Mouse (Mus musculus): ENCODE measurements around the gene Nav2. TPM values are rescaled to one million over a fixed set of nuclear protein-coding genes. Genes with fewer than 3 reads are reported as not detected.

Nav2 gene
- total and polyA plus RNA-seq, 3 experiments: under 0.01 TPM; not detected in 2

DNA sequence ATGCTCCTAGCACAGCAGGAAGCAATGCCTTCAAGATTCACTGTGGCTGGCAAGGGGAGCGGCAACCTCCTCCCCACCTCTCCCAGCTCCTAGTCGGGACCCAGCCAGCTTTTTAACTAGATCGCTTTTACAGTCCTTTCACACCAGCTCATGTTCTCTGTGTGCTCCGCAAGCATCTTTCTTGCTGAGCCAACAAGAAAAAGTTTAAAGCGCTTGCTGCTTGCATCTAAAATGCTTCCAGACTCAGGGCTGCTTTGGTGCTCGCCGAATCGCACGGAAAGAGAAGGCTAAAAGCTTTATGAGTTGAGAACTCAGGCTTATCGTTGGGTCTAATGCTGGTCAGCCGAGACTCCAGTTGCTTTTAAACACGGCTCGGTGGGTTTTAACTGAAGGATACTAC, 510.3 kb downstream of the Nav2 start:
- H3K27ac ChIP-seq (ENCODE audit: insufficient read depth, low read depth): no peak overlapping the region
- dilution Hi-C loops (cut with MboI; ENCODE audit: extremely low pct_ligation_motif_present, extremely low pct_unique_long_range_greater_than_20kb, low sequenced_read_pairs): no loop called here
- no peaks in the 10 kb centered on the region for H3K9me3 ChIP-seq (replicated peaks; ENCODE audit: low read length)
- no peak overlapping the region for H3K4me2 ChIP-seq (ENCODE audit: insufficient read depth, low read depth, poor library complexity, severe bottlenecking)
- peaks cover 80% of the 10 kb centered on the region for H3K27me3 ChIP-seq (replicated peaks)
- no peak for DNase-seq (ENCODE audit: extremely low read depth)
- H3K79me2 ChIP-seq (replicated peaks; ENCODE audit: control insufficient read depth, extremely low read depth, insufficient read depth, poor library complexity, severe bottlenecking): no peaks in the 10 kb centered on the region
- H3K4me3 ChIP-seq (replicated peaks in 1 of 3; ENCODE audit: low read depth in 2 of 3, low read length in 2 of 3, poor library complexity in 1 of 3): no peak overlapping the region
- H3K9ac ChIP-seq (ENCODE audit: insufficient read depth, low read depth): no peak overlapping the region
- H3K36me3 ChIP-seq (replicated peaks in 1 of 2; ENCODE audit: control insufficient read depth in 1 of 2, insufficient read depth in 1 of 2, low read length in 1 of 2): no peaks in the 10 kb centered on the region
- H3K4me1 ChIP-seq (ENCODE audit: control insufficient read depth in 1 of 2, insufficient read depth in 2 of 2): no peaks in the 10 kb centered on the region
- in situ Hi-C loops (cut with MboI; ENCODE audit: low pct_ligation_motif_present, low pct_unique_long_range_greater_than_20kb, low sequenced_read_pairs): no loop called here
- no peak for TF ChIP-seq PAX5 (IDR thresholded peaks at IDR 0.05; ENCODE audit: low read length)
- no peak for TF ChIP-seq RCOR1 (conservative IDR thresholded peaks at IDR 0.05; ENCODE audit: low read depth, low read length)
- no peak for TF ChIP-seq SMC3 (IDR thresholded peaks at IDR 0.05; ENCODE audit: low read depth, low read length)
- TF ChIP-seq SIN3A (IDR thresholded peaks at IDR 0.05; ENCODE audit: low read length): no peak
- no peak for TF ChIP-seq UBTF (IDR thresholded peaks at IDR 0.05; ENCODE audit: low read depth, low read length)

DNA sequence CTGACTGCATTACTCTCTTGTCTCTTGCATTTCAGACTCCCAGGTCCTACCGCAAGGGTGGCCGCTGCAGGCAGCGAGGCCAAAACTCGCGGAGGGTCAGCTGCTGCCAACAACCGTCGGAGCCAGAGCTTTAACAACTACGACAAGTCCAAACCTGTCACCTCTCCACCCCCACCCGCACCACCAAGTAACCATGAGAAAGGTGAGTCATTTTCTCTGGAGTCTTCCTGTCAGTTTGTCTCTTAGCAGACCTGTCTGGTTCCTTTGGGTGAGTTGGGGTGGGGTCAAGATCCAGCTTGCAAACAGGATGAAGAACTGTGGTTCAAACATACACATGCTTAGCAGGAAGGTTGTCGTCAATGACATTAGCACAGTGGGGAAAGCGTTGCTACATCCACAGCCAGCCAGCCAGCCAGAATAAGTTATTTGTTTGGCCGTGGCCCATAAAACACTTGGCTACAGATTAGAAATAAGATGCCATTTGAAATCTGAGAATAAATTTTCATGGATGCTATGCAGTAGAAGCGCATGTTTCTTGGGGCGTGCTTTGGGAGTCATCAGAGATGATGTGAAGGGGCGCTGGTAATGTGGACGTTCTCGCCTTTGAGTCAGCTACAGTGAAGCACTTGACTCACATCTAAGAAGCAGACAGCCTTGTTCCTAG, 511.8 kb downstream of the Nav2 start:
- Histone ChIP-seq H3K9ac (ENCODE audit: insufficient read depth, low read depth) (no peak overlapping the region), H3K79me2 (replicated peaks; ENCODE audit: control insufficient read depth, extremely low read depth, insufficient read depth, poor library complexity, severe bottlenecking) (no peaks in the 10 kb centered on the region), H3K4me1 (ENCODE audit: control insufficient read depth in 1 of 2, insufficient read depth in 2 of 2) (no peaks in the 10 kb centered on the region), H3K4me2 (ENCODE audit: insufficient read depth, low read depth, poor library complexity, severe bottlenecking) (no peak overlapping the region), H3K27me3 (replicated peaks) (peaks cover 82% of the 10 kb centered on the region), H3K4me3 (replicated peaks in 1 of 3; ENCODE audit: low read depth in 2 of 3, low read length in 2 of 3, poor library complexity in 1 of 3) (no peak overlapping the region), H3K9me3 (replicated peaks; ENCODE audit: low read length) (no peaks in the 10 kb centered on the region), H3K36me3 (replicated peaks in 1 of 2; ENCODE audit: control insufficient read depth in 1 of 2, insufficient read depth in 1 of 2, low read length in 1 of 2) (no peaks in the 10 kb centered on the region), H3K27ac (ENCODE audit: insufficient read depth, low read depth) (no peak overlapping the region)
- DNase-seq (ENCODE audit: extremely low read depth): no peak
- no peak for TF ChIP-seq ZNF384 (IDR thresholded peaks at IDR 0.05; ENCODE audit: low read depth, low read length)
- no peak for TF ChIP-seq MAZ (IDR thresholded peaks at IDR 0.05; ENCODE audit: low read depth, low read length)
- no peak for TF ChIP-seq MEF2A (IDR thresholded peaks at IDR 0.05; ENCODE audit: borderline replicate concordance, low read depth, low read length)
- TF ChIP-seq HCFC1 (IDR thresholded peaks at IDR 0.05; ENCODE audit: low read depth, low read length): no peak
- dilution Hi-C loops (cut with MboI; ENCODE audit: extremely low pct_ligation_motif_present, extremely low pct_unique_long_range_greater_than_20kb, low sequenced_read_pairs) (no loop called here), in situ Hi-C loops (cut with MboI; ENCODE audit: low pct_ligation_motif_present, low pct_unique_long_range_greater_than_20kb, low sequenced_read_pairs) (loop anchor here (10.0 kb wide), 1 partner anchor 285 kb away; no protein-coding TSS in a partner anchor)

DNA sequence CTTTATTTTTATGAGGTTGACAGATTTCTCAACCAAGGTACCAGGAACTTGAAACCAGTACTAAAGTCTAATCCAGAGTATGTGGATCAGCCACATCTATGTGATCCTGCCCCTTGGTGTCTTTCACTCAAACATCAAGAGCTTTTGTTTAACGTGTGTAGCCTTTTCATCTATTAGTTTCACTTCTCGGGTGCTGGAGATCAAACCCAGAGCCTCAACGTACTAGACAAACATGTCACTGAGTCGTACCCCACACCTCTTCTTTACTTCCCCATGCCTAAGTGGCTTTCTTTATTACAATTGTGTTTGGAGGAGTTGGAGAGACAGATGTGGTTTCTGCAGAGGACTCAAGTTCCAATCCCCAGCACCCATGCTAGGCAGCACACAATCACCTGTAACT, 512.7 kb downstream of the Nav2 start:
- dilution Hi-C loops (cut with MboI; ENCODE audit: extremely low pct_ligation_motif_present, extremely low pct_unique_long_range_greater_than_20kb, low sequenced_read_pairs) (no loop called here), in situ Hi-C loops (cut with MboI; ENCODE audit: low pct_ligation_motif_present, low pct_unique_long_range_greater_than_20kb, low sequenced_read_pairs) (loop anchor here (10.0 kb wide), 1 partner anchor 286 kb away; no protein-coding TSS in a partner anchor)
- DNase-seq (ENCODE audit: extremely low read depth): no peak
- no peak overlapping the region for H3K9ac ChIP-seq (ENCODE audit: insufficient read depth, low read depth)
- no peaks in the 10 kb centered on the region for H3K4me1 ChIP-seq (ENCODE audit: control insufficient read depth in 1 of 2, insufficient read depth in 2 of 2)
- H3K79me2 ChIP-seq (replicated peaks; ENCODE audit: control insufficient read depth, extremely low read depth, insufficient read depth, poor library complexity, severe bottlenecking): no peaks in the 10 kb centered on the region
- no peak overlapping the region for H3K27ac ChIP-seq (ENCODE audit: insufficient read depth, low read depth)
- H3K4me3 ChIP-seq (replicated peaks in 1 of 3; ENCODE audit: low read depth in 2 of 3, low read length in 2 of 3, poor library complexity in 1 of 3): no peak overlapping the region
- H3K9me3 ChIP-seq (replicated peaks; ENCODE audit: low read length): no peaks in the 10 kb centered on the region
- no peaks in the 10 kb centered on the region for H3K36me3 ChIP-seq (replicated peaks in 1 of 2; ENCODE audit: control insufficient read depth in 1 of 2, insufficient read depth in 1 of 2, low read length in 1 of 2)
- peaks cover 77% of the 10 kb centered on the region for H3K27me3 ChIP-seq (replicated peaks)
- TF ChIP-seq GABPA (IDR thresholded peaks at IDR 0.05; ENCODE audit: insufficient replicate concordance, low read depth, low read length) (no peak), KAT2A (IDR thresholded peaks at IDR 0.05; ENCODE audit: insufficient replicate concordance, low read length) (no peak), ZMIZ1 (IDR thresholded peaks at IDR 0.05; ENCODE audit: low read depth, low read length) (no peak), EP300 (IDR thresholded peaks at IDR 0.05; ENCODE audit: low read length) (no peak), IRF4 (IDR thresholded peaks at IDR 0.05; ENCODE audit: low read depth, low read length) (no peak), MAZ (IDR thresholded peaks at IDR 0.05; ENCODE audit: low read depth, low read length) (no peak), ZKSCAN1 (IDR thresholded peaks at IDR 0.05; ENCODE audit: borderline replicate concordance, low read depth, low read length) (no peak), ELF1 (IDR thresholded peaks at IDR 0.05; ENCODE audit: low read depth, low read length) (no peak), JUND (conservative IDR thresholded peaks at IDR 0.05; ENCODE audit: low read depth, low read length) (no peak), MAFK (IDR thresholded peaks at IDR 0.05; ENCODE audit: insufficient replicate concordance, low read length) (no peak), TBP (conservative IDR thresholded peaks at IDR 0.05; ENCODE audit: low read depth, low read length) (no peak), ETS1 (conservative IDR thresholded peaks at IDR 0.05; ENCODE audit: low read depth, low read length) (no peak), NELFE (IDR thresholded peaks at IDR 0.05; ENCODE audit: low read depth, low read length) (no peak), TCF12 (IDR thresholded peaks at IDR 0.05; ENCODE audit: low read depth, low read length) (no peak)
- H3K4me2 ChIP-seq (ENCODE audit: insufficient read depth, low read depth, poor library complexity, severe bottlenecking): peak overlapping the region; percentile 21; the same call in 1 of the 2 replicates
